Mouse (Mus musculus) cerebellum, adult 8-10 months (tissue): ENCODE data around the gene Prl5a1.

Source experiments
- DNase-seq: peaks from one replicate; pipeline ENCODE4 v3.0.0; 2022

Gene Prl5a1

GRCm38 (mm10) chr13:28142184-28142583 lies at the start of gene Prl5a1:
Gene Prl5a1 (plus strand): TSS chr13:28142484.
- DNase-seq: no peak

DNA sequence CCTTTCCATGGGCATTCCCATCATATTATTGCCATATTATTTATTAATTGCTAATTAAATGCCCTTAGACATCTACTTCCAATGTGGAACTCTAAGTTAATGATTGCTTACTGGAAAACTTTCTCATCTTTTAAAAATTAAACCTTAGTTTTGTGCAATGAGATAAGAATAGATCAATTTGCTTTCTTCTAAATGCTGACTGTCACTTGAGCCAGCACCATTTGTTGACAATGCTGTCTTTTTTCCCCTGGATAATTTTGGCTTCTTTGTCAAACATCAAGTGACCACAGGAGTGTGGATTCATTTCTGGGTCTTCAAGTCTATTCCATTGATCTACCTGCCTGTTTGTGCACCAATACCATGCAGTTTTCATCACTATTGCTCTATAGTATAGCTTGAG lies 46.1 kb upstream of the Prl5a1 start:
- DNase-seq: no peak

DNA sequence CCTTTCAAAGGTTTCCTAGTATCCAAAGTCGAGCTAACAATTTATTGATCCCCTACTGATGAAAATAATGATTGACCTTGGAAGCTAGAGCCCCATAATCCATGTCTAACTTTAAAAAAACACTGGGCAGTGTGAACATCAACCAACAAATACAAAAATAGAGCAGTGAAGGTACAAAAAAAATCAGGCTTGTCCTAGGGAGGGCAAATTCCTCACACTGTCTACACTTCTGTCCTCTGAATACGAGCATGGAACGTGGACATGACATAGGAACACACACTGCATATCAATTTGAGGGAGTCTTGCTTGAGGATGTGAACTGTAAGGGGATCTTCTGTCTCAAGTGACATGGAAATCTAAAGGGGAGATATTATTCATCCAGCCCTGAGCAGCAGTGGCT lies 33.7 kb upstream of the Prl5a1 start:
- DNase-seq: no peak

GRCm38 (mm10) chr13:28132781-28133180 lies 9.5 kb upstream of the Prl5a1 start:
- DNase-seq: no peak

DNA sequence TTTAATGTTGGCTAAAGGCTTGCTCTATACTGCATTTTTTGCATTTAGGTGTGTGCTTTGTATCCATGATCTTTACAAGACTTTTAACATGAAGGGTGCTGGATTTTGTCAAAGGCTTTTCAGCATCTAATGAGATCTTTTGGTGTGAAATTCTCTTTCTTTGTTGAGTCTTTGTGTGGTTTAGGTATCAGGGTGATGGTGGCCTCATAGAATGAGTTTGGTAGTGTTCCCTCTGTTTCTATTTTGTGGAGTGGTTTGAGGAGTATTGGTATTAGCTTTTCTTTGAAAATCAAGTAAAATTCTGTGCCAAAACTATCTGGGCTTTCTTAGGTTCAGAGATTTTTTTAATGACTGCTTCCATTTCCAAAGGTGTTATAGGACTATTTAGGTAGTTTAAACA lies 6.5 kb upstream of the Prl5a1 start:
- DNase-seq: no peak
